Mouse (Mus musculus) urinary bladder, adult 2 months (tissue): ENCODE data around the gene Zp3r. TPM values are rescaled to one million over a fixed set of nuclear protein-coding genes. Genes with fewer than 3 reads are reported as not detected.
"Not testable (repeated sequence)": the region's sequence is repeated elsewhere in the genome, so short reads cannot be mapped to it uniquely, and the experiment has no call there.

Experiments
- DNase-seq: peaks from one replicate; pipeline ENCODE4 v3.0.0; 2022; ENCODE audit warnings: low spot score
- polyA plus RNA-seq: library from polyadenylated mRNA; depleted of rRNA; stranded (reverse); fragments of >200 nt; gene quantifications from 2 replicates; pipeline ENCODE4 v1.2.3, GENCODE M21; 2012; rRNA removed

The Zp3r gene
- polyA plus RNA-seq = 0.88 and 1.3 TPM in 2 replicates

GRCm38 (mm10) chr1:130629521-130629920 lies at the start of gene Zp3r:
Zp3r (minus strand) TSS chr1:130629621.
- no peak for DNase-seq

- no peak for DNase-seq
Measured at GRCm38 (mm10) chr1:130678551-130678950, 49.1 kb upstream of the Zp3r start.

- not testable (repeated sequence) for DNase-seq
Measured at GRCm38 (mm10) chr1:130663576-130663975, 34.2 kb upstream of the Zp3r start.

- no peak for DNase-seq
Measured at GRCm38 (mm10) chr1:130661454-130661853, 32.0 kb upstream of the Zp3r start, which contains the start of gene C4bp. C4bp (minus strand) TSS chr1:130661632.

GRCm38 (mm10) chr1:130659641-130660040 lies 30.2 kb upstream of the Zp3r start:
- not testable (repeated sequence) for DNase-seq

GRCm38 (mm10) chr1:130644103-130644502 lies 14.7 kb upstream of the Zp3r start:
- no peak for DNase-seq

- DNase-seq = no peak
Measured at GRCm38 (mm10) chr1:130640967-130641366, 11.5 kb upstream of the Zp3r start.

- DNase-seq = peak; percentile 65
Measured at GRCm38 (mm10) chr1:130633761-130634410, 4.5 kb upstream of the Zp3r start.

- no peak for DNase-seq
Measured at GRCm38 (mm10) chr1:130633316-130633715, 3.9 kb upstream of the Zp3r start.

GRCm38 (mm10) chr1:130596291-130596690 lies 33.1 kb downstream of the Zp3r start:
- DNase-seq = no peak

- DNase-seq = peak; percentile 26
Measured at GRCm38 (mm10) chr1:130588659-130589058, 40.8 kb downstream of the Zp3r start.

- no peak for DNase-seq
Measured at GRCm38 (mm10) chr1:130576389-130576788, 53.0 kb downstream of the Zp3r start.

GRCm38 (mm10) chr1:130575962-130576361 lies 53.5 kb downstream of the Zp3r start:
- DNase-seq = no peak

GRCm38 (mm10) chr1:130551407-130552249 lies 77.8 kb downstream of the Zp3r start:
- DNase-seq = no peak

GRCm38 (mm10) chr1:130550242-130551167 lies 78.9 kb downstream of the Zp3r start:
- no peak for DNase-seq

GRCm38 (mm10) chr1:130549698-130550097 lies 79.7 kb downstream of the Zp3r start:
- DNase-seq = no peak

- DNase-seq = no peak
Measured at GRCm38 (mm10) chr1:130549160-130549559, 80.3 kb downstream of the Zp3r start.

GRCm38 (mm10) chr1:130547674-130548429 lies 81.6 kb downstream of the Zp3r start:
- DNase-seq = no peak
